Mouse (Mus musculus) cerebellum, postnatal 14 days (tissue): ENCODE data around the gene Defb18.
"Not testable (repeated sequence)": the region's sequence is repeated elsewhere in the genome, so short reads cannot be mapped to it uniquely, and the experiment has no call there.

Experiments used
- DNase-seq, 2 experiments: peaks; one replicate each; pipeline ENCODE4 v3.0.0; 2021; ENCODE audit warnings: mixed read lengths in 2 of 2

The Defb18 gene

DNA sequence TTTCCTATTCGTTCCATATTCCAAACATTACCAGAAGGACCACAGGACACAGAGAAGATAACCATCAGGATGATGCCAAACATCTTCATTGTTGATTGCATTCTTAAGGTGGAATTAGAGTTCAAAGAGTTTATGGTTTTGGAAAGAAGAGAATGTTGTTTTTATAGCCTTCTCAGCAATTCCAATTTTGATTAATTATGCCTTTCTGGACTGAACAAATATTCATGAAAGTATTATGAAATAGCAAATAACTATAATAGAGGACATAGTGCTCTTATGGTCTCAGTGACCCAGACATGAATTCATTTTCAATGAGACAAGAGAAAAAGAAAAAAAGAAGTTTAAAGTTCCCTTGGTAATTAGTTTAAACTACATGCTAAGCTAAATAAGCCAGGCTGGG is at the start of gene Defb18:
TSS of gene Defb18 (minus strand) at position 101 of the 400 bp plus-strand sequence.
- no peak for DNase-seq

GRCm38 (mm10) chr1:18271095-18271494 is 33.9 kb upstream of the Defb18 start:
- DNase-seq: no peak

- DNase-seq: no peak
Measured at GRCm38 (mm10) chr1:18268845-18269244, 31.6 kb upstream of the Defb18 start.

DNA sequence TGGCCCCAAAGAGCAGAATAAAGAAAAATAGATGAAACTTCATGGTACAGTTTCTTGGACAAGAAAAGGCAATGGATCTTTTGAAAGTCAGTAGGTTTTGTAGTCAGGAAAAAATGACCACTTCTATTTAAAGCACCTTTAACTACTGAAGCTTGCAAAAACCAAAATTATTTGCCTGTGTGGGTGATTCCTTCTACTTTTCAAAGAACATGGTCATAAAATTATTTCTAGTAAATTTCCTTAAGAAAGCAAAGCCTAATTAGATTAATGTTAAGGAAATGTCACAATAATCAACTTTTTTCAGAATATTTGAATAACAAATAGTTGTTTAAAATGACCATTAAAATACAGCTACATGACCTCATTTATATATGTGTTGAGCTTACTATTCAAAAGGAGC is 27.8 kb upstream of the Defb18 start, which contains the start of gene Defb41:
TSS of gene Defb41 (minus strand) at position 101 of the 400 bp plus-strand sequence.
- no peak for DNase-seq

DNA sequence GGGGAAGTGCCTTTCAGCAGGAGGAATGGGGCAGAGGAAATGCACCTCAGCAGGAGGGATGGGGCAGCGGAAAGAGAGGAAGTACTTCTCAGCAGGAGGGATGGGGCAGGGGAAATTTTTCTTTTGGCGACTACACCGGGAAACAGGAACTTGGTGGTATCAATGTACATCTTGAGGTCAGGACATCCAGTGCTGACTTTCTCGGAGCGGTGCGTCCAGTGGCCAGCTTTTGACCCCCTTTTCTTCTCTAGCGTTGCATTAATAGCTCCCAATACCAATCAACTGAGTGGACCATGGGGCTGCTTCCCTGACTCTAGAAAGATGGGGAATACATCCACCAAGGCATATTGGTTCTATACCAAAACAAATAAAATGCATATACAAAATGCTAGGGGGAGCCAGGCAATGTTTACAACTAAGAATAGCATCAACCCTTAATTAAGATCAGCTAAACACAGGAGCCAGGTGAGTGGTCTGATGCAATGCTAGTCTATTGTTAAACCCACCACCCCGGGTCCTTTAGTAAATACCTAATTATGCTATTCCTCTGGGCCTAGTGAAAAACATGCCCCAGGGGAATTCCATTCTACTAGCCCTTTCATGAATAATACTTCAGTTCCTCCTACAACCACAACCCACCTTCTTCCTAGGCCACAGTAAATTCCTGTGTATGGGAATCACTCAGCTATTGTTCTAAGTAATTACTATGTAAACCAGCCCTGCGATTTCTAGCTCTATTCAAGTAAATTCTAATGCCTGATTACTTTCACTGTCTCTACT is 8.7 kb upstream of the Defb18 start:
- DNase-seq: not testable (repeated sequence)

DNA sequence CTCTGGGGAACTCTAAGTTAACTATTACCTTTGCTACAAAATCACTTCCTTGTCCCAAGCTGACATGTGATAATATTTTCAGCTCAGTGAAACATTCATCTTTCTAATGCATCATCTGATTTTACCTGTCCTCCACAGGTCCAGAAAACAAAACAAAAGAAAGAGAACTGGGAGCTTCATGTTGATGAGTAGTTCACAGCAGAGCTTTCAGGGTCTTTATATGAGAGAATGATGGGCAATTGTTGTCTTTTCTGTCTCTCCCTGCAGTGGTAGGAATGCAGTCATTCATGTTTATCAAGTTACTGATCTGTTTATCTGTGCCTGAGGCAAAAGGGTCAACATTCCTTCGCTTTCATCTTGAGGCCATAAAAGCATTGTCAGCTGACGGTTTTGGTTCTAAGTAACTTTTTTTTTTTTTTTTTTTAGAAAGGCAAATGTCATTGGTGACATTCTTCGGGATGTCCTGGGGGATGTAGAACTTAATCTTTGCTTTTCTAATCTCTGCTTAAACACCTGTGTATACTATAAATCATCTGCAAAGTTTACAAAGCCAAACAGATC is 13.8 kb downstream of the Defb18 start:
- DNase-seq: no peak

- DNase-seq: no peak
Measured at GRCm38 (mm10) chr1:18191719-18192118, 45.5 kb downstream of the Defb18 start.

GRCm38 (mm10) chr1:18190714-18191712 is 46.2 kb downstream of the Defb18 start:
- peak; percentile 53 to 68 for DNase-seq
